Mouse (Mus musculus) frontal cortex, adult (tissue): ENCODE data around the gene Gm21149.
"Not testable (repeated sequence)": the region's sequence is repeated elsewhere in the genome, so short reads cannot be mapped to it uniquely, and the experiment has no call there.

Experiments
- ATAC-seq: cut with Nextera tagmentation; 2 replicates; pipeline ENCODE4 v1.9.2; 2017; ENCODE audit warnings: mild to moderate bottlenecking, moderate library complexity, mixed read lengths; ENCODE audit not compliant: low TSS enrichment

Gm21149 gene

GRCm38 (mm10) chr5:15476423-15476822 lies at the start of gene Gm21149:
Gene Gm21149, minus strand, starts transcription at chr5:15476523.
- not testable (repeated sequence) for ATAC-seq

DNA sequence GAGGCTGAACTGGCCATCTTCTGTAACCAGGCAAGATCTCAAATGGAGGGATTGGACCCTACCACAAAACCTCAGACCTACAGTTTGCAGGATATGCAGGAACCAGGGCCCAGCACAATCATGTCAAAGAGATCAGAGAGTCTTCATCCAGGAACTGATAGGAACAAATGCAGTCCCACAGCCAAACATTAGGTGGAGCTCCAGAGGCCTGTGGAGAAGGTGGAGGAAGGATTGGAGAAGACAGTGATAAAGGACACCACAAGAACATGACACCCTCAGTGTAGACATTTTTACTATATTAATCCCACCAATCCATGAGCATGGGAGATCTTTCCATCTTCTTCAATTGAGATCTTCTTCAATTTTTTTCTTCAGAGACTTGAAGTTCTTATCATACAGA lies 46.1 kb upstream of the Gm21149 start:
- ATAC-seq, result not testable (repeated sequence)

- ATAC-seq, result not testable (repeated sequence)
These were observed 45.7 kb upstream of the Gm21149 start for GRCm38 (mm10) chr5:15522028-15522427.

- not testable (repeated sequence) for ATAC-seq
These were observed 44.1 kb upstream of the Gm21149 start for GRCm38 (mm10) chr5:15520418-15520817.

- ATAC-seq, result not testable (repeated sequence)
These were observed 40.8 kb upstream of the Gm21149 start for GRCm38 (mm10) chr5:15517150-15517549.

DNA sequence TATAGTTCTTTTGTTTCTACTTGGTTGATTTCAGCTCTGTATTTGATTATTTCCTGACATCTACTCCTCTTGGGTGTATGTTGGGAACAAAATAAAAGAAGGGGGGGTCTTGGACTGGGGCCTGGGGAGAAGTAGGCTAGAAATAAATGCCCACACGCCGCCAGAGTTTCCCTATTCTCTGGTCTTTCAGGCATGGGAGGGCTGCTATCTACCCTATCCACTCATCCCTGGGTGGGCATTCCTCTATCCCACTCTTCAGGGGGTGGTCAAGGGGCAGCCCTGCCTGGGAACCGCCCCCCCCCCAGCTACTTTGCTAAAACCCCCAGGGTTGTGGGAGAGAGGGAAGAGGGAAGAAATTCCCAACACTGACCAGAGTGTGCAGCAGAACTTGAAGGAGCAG lies 35.9 kb upstream of the Gm21149 start:
- not testable (repeated sequence) for ATAC-seq

DNA sequence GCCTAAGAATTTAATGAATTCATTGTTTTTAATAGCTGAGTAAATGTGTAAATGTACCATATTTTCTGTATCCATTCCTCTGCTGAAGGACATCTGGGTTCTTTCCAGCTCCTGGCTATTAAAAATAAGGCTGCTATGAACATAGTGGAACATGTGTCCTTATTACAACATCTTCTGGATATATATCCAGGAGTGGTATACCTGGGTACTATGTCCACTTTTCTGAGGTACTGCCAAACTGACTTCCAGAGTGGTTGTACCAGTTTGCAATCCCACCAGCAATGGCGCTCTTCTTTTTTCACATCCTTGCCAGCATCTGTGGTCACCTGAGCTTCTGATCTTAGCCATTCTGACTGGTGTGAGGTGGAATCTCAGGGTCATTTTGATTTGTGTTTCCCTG lies 33.6 kb upstream of the Gm21149 start:
- not testable (repeated sequence) for ATAC-seq

DNA sequence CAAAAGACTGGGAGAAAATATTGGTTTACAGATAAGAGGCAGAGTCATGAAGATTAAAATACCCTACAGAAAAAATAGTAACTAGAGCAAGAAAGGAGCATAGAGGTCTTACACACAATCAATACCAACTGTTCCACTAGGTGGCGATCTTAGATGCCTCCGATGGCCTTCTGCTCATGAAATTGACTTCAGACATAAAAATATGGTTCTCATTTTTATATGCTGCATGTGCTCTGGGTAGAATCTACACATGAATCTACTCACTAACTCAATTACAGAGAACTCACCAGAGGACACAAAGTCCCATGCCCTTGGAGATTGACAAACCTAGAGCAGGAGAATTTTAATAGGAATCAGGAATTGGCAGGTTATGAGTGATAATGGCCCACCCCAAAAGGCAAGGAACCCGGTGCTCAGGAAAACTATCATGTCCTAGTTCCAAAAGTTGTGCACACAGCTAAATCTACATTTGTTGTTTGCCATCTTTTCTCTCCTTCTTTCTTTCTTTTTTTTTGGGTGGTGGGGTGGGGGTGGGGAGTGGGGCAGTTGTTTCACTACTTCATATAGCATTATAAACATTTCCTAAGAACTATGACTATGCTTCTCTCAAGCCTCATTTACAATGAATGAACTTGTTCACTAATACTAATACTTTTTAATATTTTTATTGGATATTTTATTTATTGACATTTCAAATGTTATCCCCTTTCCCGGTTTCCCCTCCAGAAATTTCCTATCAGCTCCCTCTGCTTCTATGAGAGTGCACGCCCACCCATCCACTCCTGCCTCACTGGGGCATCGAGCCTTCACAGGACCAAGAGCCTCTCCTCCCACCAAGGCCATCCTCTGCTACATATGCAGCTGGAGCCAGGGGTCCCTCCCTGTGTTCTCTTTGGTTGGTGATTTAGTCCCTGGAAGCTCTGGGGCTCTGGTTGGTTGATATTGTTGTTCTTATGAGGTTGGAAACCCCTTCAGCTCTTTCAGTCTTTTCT lies 32.4 kb upstream of the Gm21149 start:
- ATAC-seq, result not testable (repeated sequence)

DNA sequence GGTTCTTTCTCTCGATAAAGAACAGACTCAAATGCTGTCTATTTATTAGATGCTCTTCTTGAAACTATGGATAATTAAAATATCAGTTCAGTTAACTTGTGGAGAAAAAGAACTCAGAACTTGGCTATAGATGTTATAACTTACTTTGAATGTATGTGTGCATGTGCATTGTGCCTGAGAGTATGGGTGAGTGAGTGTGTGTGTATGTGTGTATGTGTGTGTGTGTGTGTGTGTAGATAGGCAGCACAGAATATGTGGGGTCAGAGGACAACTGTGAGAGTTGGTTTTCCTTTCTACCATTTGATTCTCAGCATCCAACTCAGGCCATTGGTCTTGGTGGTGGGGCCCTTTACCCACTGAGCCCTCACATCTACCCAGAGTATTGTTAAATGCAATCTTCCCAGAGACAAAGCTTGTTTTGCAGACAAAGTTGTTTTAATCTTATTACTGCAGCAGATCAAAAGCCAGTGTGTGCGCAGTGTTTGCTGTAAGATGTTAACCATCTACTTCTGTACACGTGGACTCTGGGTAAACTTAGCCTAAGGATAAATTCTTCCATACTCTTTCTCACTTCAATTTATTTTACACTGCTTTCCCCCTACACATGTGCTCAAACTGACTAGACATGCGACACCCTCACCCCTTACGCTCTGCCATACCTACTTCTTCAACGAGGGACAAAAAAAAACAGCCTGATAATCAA lies 31.6 kb upstream of the Gm21149 start:
- ATAC-seq, result peak; percentile 34; the same call in 1 of the 2 replicates

DNA sequence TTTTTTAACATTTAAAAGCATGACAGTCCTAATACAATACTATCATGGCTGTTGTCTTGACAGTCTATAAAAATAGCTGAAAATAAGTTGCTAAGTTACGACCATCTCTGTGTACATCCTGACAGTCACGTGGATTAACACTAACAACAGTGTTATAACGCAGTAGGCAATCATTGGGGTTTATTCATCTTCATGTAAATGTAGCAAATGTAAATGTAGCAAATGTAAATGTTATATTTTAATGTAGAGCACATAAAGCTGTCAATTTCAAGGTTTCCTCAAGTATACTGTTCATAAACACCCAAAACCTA lies 30.9 kb upstream of the Gm21149 start:
- peak; percentile 67 for ATAC-seq

- peak; percentile 95 for ATAC-seq
These were observed 30.4 kb upstream of the Gm21149 start for GRCm38 (mm10) chr5:15506575-15507308.

DNA sequence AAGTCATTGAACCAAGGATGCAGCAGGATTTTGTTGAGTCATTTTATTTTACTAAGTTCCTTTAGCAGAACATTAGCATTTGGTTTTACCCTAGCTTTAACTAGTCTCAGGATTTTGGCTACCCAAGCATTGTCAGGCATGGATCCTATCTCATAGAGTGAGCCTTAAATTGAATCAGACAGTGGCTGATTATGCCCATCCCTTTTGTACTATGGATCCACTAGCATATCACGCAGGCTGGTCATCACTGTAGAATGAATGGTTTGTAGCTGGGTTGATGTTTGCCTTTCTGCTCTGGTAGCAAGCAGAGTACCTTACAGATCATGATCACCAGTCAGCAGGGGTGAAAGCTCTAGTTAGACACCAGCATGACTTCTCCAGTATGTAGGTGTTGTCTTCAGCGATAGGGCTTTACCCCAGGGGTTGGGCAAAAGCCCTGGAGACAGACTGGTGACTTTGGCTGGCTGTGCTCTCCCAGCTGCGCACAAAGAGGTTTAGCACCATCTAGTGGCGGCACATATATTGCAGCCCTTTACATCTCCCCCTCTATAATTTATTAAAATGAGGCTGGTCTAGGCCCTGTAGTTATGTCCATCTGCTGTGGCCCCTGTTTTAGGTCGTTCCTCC lies 22.6 kb upstream of the Gm21149 start:
- peak; percentile 83 for ATAC-seq

DNA sequence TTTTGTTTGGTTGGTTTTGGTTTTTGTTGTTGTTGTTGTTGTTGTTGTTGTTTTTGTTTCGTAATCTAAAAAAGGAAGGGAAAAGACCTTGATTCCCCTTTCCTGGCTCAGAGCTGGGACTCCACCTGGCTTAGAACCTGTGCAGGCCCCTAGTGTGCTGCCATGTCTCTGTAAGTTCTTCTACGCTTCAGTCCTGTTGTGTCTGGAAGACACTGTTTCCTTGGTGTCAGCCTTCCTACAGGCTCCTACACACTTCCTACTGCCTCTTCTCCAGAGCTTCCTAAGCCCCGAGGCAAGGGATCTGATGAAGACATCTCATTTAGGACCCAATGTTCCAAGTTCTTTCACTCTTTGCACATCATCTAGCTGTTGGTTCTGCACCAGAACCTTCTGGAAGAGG lies 22.0 kb upstream of the Gm21149 start:
- ATAC-seq, result not testable (repeated sequence)

DNA sequence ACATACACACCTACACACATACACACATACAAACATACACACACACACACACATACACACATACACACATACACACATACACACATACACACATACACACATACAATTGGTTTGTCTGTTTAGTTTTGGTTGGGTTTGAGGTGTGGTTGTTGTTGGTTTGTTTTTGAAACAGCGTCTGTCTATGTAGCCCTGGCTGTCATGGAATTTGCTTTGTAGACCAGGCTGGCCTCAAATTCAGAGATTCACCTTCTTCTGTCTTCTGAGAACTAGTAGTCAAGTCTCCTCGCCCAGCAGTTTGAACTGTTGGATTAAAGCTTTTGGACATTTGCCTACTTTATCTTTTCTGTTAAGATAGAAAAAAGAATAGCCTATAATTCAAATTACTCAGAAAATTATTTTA lies 14.6 kb upstream of the Gm21149 start:
- ATAC-seq, result not testable (repeated sequence)

GRCm38 (mm10) chr5:15488743-15489142 lies 12.4 kb upstream of the Gm21149 start:
- no peak for ATAC-seq

- ATAC-seq, result not testable (repeated sequence)
These were observed 8.3 kb upstream of the Gm21149 start for GRCm38 (mm10) chr5:15484616-15485015.

- not testable (repeated sequence) for ATAC-seq
These were observed 7.3 kb upstream of the Gm21149 start for GRCm38 (mm10) chr5:15483576-15483975.

DNA sequence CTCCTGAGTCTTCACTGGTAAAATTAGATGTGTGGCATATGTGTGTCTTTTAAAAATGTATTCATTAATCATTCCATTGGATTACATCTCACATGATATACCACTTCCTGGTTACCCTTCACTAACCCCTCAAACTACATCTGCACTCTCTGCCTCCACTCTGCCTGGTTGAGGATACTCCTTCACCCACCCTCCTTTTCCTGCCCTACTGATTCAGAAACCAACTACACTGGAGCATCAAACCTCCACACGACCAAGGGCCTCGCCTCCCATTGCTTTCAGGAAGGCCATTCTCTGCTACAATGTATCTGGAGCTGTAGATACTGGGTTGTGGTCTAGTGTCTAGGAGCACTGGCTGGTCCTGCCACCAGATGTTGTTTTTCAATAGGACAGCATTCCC lies 6.5 kb upstream of the Gm21149 start:
- ATAC-seq, result not testable (repeated sequence)

- ATAC-seq, result not testable (repeated sequence)
These were observed 6.2 kb downstream of the Gm21149 start for GRCm38 (mm10) chr5:15470141-15470540.

- ATAC-seq, result not testable (repeated sequence)
These were observed 8.6 kb downstream of the Gm21149 start for GRCm38 (mm10) chr5:15467768-15468167.

- ATAC-seq, result not testable (repeated sequence)
These were observed 10.1 kb downstream of the Gm21149 start for GRCm38 (mm10) chr5:15466218-15466617.
